Mouse (Mus musculus): Measurements from ENCODE around the gene Pih1d1.

DNA sequence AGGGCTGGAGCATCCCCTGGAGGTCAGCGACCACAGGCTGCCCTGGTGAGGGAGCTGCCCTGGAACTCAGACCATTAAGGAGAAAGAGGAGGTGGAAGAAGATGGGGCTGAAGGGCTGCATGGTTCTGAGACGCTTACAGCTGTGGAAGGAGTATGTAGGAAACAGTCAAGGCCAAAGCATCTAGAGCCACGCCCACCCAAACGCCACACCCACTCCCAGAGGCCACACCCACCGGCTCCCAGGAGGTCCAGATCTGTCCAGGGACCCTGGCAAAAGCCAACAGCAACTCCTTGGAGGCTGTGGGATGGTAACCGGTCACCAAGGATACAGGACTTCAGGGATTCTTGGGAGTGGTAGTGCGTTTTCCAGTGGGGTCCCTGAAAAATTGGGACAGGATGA lies 24.4 kb downstream of the Pih1d1 start:
- no peak for TF ChIP-seq CTCF (conservative IDR thresholded peaks at IDR 0.05; ENCODE audit: insufficient read depth, insufficient read length, low read depth, low read length)
- no peak for TF ChIP-seq POLR2A (IDR thresholded peaks at IDR 0.05; ENCODE audit: low read depth, low read length)
